Mouse (Mus musculus): Measurements from ENCODE around the gene Gm4871.

DNA sequence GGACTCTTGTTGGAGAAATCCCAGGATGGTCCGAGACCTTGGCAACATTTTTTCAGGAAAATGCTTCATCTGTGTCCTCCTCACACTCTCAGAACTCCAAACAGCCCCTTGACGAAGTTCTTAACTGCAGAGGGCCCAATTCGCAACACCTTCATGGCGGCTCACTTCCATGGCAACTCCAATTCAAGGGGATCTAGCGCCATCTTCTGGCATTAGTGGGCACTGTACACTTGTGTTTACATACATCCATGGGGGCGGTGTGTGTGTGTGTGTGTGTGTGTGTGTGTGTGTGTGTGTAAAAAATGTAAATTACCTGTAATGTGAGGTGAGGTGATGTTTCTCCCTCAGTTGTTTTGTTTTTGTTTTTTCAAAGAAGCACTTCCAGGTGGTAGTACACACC is 38.8 kb upstream of the Gm4871 start:
- no peak for TF ChIP-seq CTCF (IDR thresholded peaks at IDR 0.05; ENCODE audit: extremely low read depth, insufficient read depth, insufficient read length, insufficient replicate concordance)
- TF ChIP-seq POLR2A (IDR thresholded peaks at IDR 0.05; ENCODE audit: low read depth, low read length) = no peak

Data from spleen, adult 2 months (tissue).